Mouse (Mus musculus) G1E (cell line): ENCODE results near the gene Lmo7. TPM values are rescaled to one million over a fixed set of nuclear protein-coding genes. Genes with fewer than 3 reads are reported as not detected.

ENCODE experiments used
- ATAC-seq: 2 replicates; pipeline ENCODE4 v1.8.0; 2016; ENCODE audit warnings: mild to moderate bottlenecking; ENCODE audit not compliant: insufficient number of reproducible peaks, poor library complexity, low FRiP score, severe bottlenecking; ENCODE audit errors: extremely low read depth
- DNase-seq: peaks from one replicate; pipeline ENCODE4 v3.0.0; 2012; ENCODE audit warnings: low spot score
- H3K27me3 ChIP-seq: 2 replicates; pipeline ENCODE4 v1.6.1; 2012; ENCODE audit warnings: mild to moderate bottlenecking, low read length, inconsistent platforms; ENCODE audit not compliant: insufficient read depth
- H3K36me3 ChIP-seq: replicated peaks from 2 replicates; pipeline ENCODE3; 2012; ENCODE audit warnings: mild to moderate bottlenecking, inconsistent platforms
- H3K4me1 ChIP-seq: 2 replicates; pipeline ENCODE4 v1.6.1; 2012; ENCODE audit warnings: low read depth, low read length, inconsistent platforms, mixed read lengths; ENCODE audit not compliant: insufficient read depth
- H3K4me3 ChIP-seq: 2 replicates; pipeline ENCODE4 v1.5.1; 2012; ENCODE audit warnings: low read depth, mild to moderate bottlenecking, inconsistent platforms, low read length, moderate library complexity, mixed read lengths
- H3K9me3 ChIP-seq: replicated peaks from 2 replicates; pipeline ENCODE4 v1.6.1; 2012; ENCODE audit warnings: inconsistent platforms
- CTCF ChIP-seq: IDR thresholded peaks from 2 replicates; pipeline ENCODE4 v1.5.1; 2012; ENCODE audit warnings: low read depth, low read length, inconsistent platforms, mixed read lengths
- GATA1 ChIP-seq: IDR thresholded peaks from 2 replicates; pipeline ENCODE4 v1.6.1; 2012; ENCODE audit warnings: borderline replicate concordance, low read length, inconsistent platforms, mixed read lengths
- GATA2 ChIP-seq: IDR thresholded peaks from 2 replicates; pipeline ENCODE4 v1.6.1; 2012; ENCODE audit warnings: low read depth, low read length, inconsistent platforms, borderline replicate concordance
- POLR2AphosphoS5 ChIP-seq: IDR thresholded peaks from 2 replicates; pipeline ENCODE4 v1.6.1; 2012; ENCODE audit warnings: low read depth, low read length, inconsistent platforms; ENCODE audit not compliant: insufficient replicate concordance
- TAL1 ChIP-seq: conservative IDR thresholded peaks from 2 replicates; pipeline ENCODE4 v1.6.1; 2012; ENCODE audit warnings: low read depth, low read length, inconsistent platforms, mixed read lengths
- polyA plus RNA-seq: library from polyadenylated mRNA; stranded (reverse); fragments of >175 nt; gene quantifications from 2 replicates; pipeline ENCODE4 v1.2.3, GENCODE M21; 2012
- total RNA-seq, 2 experiments: library from RNA; stranded (forward) in 1 of 2; stranded (reverse) in 1 of 2; fragments of 200-1000 nt in 1 of 2; fragments of >200 nt in 1 of 2; fragmentation: Nextera tagmentation in 1 of 2; gene quantifications; 2 replicates each; pipeline ENCODE4 v1.2.3; 2014 to 2017

Gene Lmo7
- total and polyA plus RNA-seq, 3 experiments, result 0.71 TPM; not detected in 2

DNA sequence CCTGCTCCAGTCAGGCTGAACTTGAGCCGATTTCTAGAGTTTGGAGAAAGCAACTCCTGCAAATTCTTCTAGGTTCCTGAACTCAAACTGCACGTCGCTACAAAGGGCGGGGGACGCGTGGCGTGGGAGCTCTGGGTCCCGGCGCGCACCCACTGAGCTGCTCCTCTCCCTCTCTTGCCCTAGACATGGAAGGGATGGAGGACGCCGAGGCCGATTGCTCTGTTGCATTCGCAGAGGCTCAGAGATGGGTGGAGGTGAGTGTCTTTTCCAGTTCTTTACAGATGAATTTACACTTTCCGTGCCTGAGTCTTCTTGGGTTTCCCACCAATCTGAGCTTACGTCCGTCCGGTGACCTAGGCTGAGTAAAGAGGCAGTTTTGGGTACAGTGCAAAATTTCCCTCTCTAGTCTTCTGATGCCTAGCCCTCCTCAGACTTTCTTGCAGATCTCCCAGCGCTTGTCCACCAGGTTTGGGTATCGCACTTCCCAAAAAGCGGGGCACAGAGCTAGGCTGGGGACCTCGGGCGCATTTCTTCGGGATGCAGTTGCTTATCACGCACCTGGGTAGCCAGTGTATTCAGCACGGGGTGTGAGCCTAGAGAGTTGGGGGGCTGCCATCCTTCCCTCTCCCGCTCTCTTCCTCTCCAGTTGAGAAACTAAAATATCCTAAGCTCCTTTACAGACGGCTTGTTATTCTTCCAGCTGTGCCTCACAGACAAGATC lies 375 bp downstream of the Lmo7 start:
- no peaks in the 10 kb centered on the region for H3K36me3 ChIP-seq
- no peak for DNase-seq
- no peaks in the 10 kb centered on the region for H3K4me1 ChIP-seq
- no peak for TF ChIP-seq TAL1
- TF ChIP-seq CTCF, result no peak
- no peak for TF ChIP-seq GATA1
- TF ChIP-seq POLR2AphosphoS5, result no peak
- no peak for TF ChIP-seq GATA2
- H3K4me3 ChIP-seq, result no peak overlapping the region; the same call in 1 of the 2 replicates
- no peaks in the 10 kb centered on the region for H3K27me3 ChIP-seq
- H3K9me3 ChIP-seq, result peaks cover 18% of the 10 kb centered on the region
- no peak for ATAC-seq

DNA sequence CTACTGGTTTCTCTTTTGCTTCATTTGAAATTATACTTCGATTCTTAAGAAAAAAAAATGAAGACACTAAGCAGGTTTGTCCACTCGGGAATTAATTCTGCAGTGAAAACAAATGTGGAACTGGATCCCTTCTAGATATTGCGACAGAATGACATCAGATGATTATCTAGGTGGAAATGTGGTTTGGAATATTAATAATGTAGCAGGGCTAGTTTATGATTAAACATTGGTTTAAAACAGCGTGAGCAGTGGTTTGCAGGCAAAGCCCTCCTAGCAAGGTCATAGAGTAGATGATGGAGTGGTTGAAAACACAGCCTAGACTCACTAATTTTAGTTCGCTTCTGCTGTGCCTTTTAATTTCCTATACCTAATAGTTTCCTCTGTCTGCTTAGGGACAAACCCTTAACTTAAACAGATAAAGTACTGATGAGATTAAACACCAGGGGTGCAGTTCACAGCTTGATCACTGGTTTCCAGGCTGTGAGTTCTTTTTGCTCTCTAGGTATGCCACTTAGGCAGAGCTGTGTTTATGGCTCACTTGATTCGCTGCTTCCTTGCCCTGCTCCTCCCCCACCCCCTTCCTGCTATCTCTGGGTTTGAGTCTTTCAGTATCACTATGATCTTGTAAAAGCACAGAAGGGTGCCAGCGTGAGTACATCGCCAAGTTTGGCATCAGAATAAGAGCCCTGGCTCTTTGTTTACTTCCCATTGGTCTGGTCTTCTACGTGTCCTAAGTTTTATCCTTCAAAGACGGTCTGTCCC lies 4.0 kb downstream of the Lmo7 start:
- ATAC-seq (no peak), DNase-seq (no peak)
- peaks cover 28% of the 10 kb centered on the region for H3K9me3 ChIP-seq
- no peaks in the 10 kb centered on the region for H3K27me3 ChIP-seq
- TF ChIP-seq GATA2, result no peak
- TF ChIP-seq GATA1, result no peak
- TF ChIP-seq POLR2AphosphoS5, result no peak
- H3K4me3 ChIP-seq, result no peak overlapping the region
- H3K36me3 ChIP-seq, result no peaks in the 10 kb centered on the region
- no peaks in the 10 kb centered on the region for H3K4me1 ChIP-seq

DNA sequence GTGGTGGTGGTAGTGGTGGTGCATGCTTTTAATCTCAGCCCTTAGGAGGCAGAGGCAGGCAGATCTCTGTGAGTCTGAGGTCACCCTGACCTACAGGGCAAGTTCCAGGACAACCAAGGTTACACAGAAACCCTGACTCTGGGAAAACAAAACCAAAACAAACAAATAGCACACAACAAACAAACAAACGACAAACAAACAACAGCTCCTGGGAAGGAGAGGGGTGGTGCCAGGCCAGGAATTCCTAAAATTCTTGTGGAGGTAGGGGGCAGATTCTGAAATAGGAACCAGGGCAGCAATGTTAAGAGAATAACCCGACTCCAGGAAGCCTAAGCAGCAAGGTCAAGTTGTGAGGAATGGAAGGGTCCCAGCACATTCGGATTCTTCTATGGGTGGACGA lies 7.7 kb downstream of the Lmo7 start:
- Histone ChIP-seq H3K36me3 (no peaks in the 10 kb centered on the region), H3K4me3 (no peak overlapping the region), H3K9me3 (peaks cover 27% of the 10 kb centered on the region), H3K27me3 (no peaks in the 10 kb centered on the region), H3K4me1 (no peaks in the 10 kb centered on the region)
- TF ChIP-seq GATA1, result no peak
- no peak for TF ChIP-seq TAL1
- TF ChIP-seq POLR2AphosphoS5, result no peak
- no peak for TF ChIP-seq GATA2
- no peak for TF ChIP-seq CTCF
- ATAC-seq (no peak), DNase-seq (no peak)

DNA sequence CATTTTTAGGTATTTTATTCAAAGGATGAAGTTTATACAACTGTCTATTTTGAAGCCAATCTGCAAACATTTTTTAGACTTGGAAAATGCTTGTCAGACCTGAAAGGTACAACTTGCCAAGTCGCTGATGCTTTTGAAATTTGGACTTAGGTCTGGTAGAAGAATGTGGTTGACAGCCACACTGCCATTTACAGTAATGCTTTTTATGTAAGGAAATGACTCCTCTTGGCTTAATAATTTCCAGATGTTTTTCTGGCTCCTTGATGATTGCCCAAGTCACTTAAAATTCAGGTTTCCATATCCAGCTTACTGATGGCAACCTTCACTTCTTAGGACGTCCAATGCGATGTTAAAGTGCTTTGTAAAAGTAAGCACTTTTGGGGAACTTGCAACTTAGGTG lies 16.9 kb downstream of the Lmo7 start:
- Histone ChIP-seq H3K27me3 (no peaks in the 10 kb centered on the region), H3K4me3 (no peak overlapping the region), H3K4me1 (no peaks in the 10 kb centered on the region), H3K36me3 (no peaks in the 10 kb centered on the region), H3K9me3 (peaks cover 27% of the 10 kb centered on the region)
- DNase-seq (no peak), ATAC-seq (no peak)
- TF ChIP-seq GATA1, result no peak
- TF ChIP-seq POLR2AphosphoS5, result no peak
- no peak for TF ChIP-seq GATA2
- TF ChIP-seq CTCF, result no peak
- TF ChIP-seq TAL1, result no peak

DNA sequence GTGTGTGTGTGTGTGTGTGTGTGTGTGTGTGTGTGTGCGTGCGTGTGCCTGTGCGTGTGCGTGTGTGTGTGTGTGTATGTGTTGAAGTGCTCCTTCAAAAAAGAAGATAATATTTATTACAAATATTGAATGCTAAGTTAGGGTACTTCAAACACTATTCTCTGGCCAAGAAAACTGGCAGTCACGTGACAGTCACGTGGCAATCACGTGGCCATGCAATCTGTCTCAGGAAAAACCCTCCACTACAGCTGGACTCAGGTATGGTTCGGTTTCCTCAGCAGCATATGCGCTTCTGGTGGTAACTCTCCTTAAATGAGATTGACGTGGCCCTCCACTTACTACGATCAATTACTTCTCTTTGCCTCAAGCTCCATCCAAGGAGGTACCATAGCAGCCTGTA lies 18.1 kb downstream of the Lmo7 start:
- no peak for ATAC-seq
- H3K27me3 ChIP-seq, result no peaks in the 10 kb centered on the region
- no peaks in the 10 kb centered on the region for H3K4me1 ChIP-seq
- no peak for DNase-seq
- no peaks in the 10 kb centered on the region for H3K36me3 ChIP-seq
- peaks cover 22% of the 10 kb centered on the region for H3K9me3 ChIP-seq
- no peak overlapping the region for H3K4me3 ChIP-seq
- no peak for TF ChIP-seq CTCF

DNA sequence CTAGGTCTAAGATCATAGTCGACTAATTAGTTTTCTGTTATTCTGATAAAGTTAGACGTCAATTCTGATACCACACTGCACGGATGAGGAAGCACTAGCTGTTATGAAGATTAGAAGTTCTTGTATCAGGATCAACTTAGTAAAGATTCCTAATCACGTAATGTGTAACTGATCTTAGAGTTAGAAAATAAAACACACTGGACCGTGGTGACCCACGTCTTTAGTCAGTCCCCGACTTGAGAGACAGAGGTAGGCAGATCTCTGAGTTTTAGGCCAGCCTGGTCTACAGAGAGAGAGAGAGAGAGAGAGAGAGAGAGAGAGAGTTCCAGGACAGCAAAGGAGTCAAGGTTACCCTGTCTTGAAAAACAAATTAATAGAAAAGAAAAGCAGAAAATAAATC lies 18.7 kb downstream of the Lmo7 start:
- TF ChIP-seq GATA1, result no peak
- TF ChIP-seq TAL1, result no peak
- no peak for TF ChIP-seq POLR2AphosphoS5
- TF ChIP-seq GATA2, result no peak
- no peak for TF ChIP-seq CTCF
- Histone ChIP-seq H3K27me3 (no peaks in the 10 kb centered on the region), H3K4me3 (no peak overlapping the region), H3K9me3 (peaks cover 20% of the 10 kb centered on the region), H3K36me3 (no peaks in the 10 kb centered on the region), H3K4me1 (no peaks in the 10 kb centered on the region)
- no peak for ATAC-seq
- no peak for DNase-seq
